Mouse (Mus musculus) neural tube, embryonic 14.5 days (tissue): Measurements from ENCODE around the gene Inhbc. TPM values are rescaled to one million over a fixed set of nuclear protein-coding genes. Genes with fewer than 3 reads are reported as not detected.

Source experiments
- ATAC-seq: fragments of 200-750 bp; cut with Nextera tagmentation; 2 replicates; pipeline ENCODE4 v1.8.0; 2017; ENCODE audit warnings: low read depth, mild to moderate bottlenecking, moderate TSS enrichment, moderate library complexity
- H3K27ac ChIP-seq: fragments of 300-500 bp; sonication (generic); 2 replicates; pipeline ENCODE4 v1.5.1; 2014; ENCODE audit warnings: low read depth, mild to moderate bottlenecking, control low read depth, low read length, moderate library complexity, mixed read lengths
- H3K27me3 ChIP-seq: fragments of 300-500 bp; sonication (generic); 2 replicates; pipeline ENCODE4 v1.6.1; 2014; ENCODE audit warnings: low read length; ENCODE audit not compliant: control insufficient read depth, insufficient read depth
- H3K36me3 ChIP-seq: fragments of 300-500 bp; sonication (generic); 2 replicates; pipeline ENCODE4 v1.6.1; 2014; ENCODE audit warnings: low read length, mixed read lengths; ENCODE audit not compliant: control insufficient read depth, insufficient read depth
- H3K4me1 ChIP-seq: fragments of 300-500 bp; sonication (generic); 2 replicates; pipeline ENCODE4 v1.6.1; 2014; ENCODE audit warnings: low read length; ENCODE audit not compliant: control insufficient read depth, insufficient read depth
- H3K4me2 ChIP-seq: fragments of 300-500 bp; sonication (generic); 2 replicates; pipeline ENCODE4 v1.6.1; 2014; ENCODE audit warnings: mild to moderate bottlenecking, low read depth, low read length, control low read depth
- H3K4me3 ChIP-seq: fragments of 300-500 bp; sonication (generic); 2 replicates; pipeline ENCODE4 v1.5.1; 2014; ENCODE audit warnings: low read depth, low read length, control low read depth, mixed read lengths
- H3K9ac ChIP-seq: fragments of 300-500 bp; sonication (generic); replicated peaks from 2 replicates; pipeline ENCODE4 v1.6.1; 2014; ENCODE audit warnings: low read depth, mild to moderate bottlenecking, control low read depth, low read length, mixed read lengths
- H3K9me3 ChIP-seq: fragments of 300-500 bp; sonication (generic); 2 replicates; pipeline ENCODE4 v1.6.1; 2016; ENCODE audit warnings: low read length; ENCODE audit not compliant: control insufficient read depth
- WGBS: fragments of 180-500 bp; shearing (Covaris S2); extraction: QIAGEN DNeasy Blood & Tissue Kit; methylation state at CpG from one replicate; pipeline ENCODE4 v1.1.7; 2014; 5-methylcytosine and 5-hydroxymethylcytosine counted together
- polyA plus RNA-seq: library from polyadenylated mRNA; unstranded; fragments of >200 nt; fragmentation: Nextera tagmentation; extraction: Ambion mirVana; gene quantifications from 2 replicates; pipeline ENCODE4 v1.2.1, GENCODE M21; 2014

Gene Inhbc
- polyA plus RNA-seq, 1 experiment from 2014 or later: not detected

DNA sequence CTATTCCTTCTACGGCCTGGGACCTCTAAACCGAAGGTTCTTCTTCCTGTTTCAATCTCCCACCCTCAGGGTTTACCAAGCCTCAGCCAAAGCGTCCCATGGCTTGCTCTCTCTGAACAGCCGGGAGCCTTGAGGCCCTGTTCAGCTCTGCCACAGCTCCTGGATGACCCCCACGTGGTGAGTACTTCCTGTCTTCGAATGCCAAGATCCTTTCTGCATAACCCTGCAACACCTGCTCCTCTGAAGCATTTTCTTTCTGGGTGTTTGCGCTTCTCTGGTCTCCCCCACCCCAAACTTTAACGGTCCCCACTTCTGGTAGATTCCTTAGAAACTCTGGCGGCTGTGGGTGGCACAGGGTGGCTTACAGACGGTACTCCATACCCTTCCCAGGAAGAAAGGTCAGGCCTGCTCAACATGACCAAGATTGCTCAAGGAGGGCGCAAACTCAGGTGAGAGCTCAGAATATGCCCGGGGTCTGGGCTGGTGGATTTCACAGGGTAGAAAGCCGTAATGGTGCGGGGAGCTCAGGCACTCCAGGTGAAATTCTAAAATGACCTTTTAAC is 44.7 kb downstream of the Inhbc start:
- H3K9me3 ChIP-seq: no peaks in the 10 kb centered on the region
- peaks cover 26% of the 10 kb centered on the region for H3K27me3 ChIP-seq
- WGBS: 19% methylated on average over 14 of the region's 14 CpGs
- H3K4me1 ChIP-seq: peaks cover 10% of the 10 kb centered on the region; the same call in 1 of the 2 replicates
- H3K4me3 ChIP-seq: peak overlapping the region; percentile 24; the same call in 1 of the 2 replicates
- no peak overlapping the region for H3K27ac ChIP-seq
- no peaks in the 10 kb centered on the region for H3K36me3 ChIP-seq
- ATAC-seq: no peak
- no peak overlapping the region for H3K9ac ChIP-seq
- H3K4me2 ChIP-seq: no peak overlapping the region; the same call in 1 of the 2 replicates

DNA sequence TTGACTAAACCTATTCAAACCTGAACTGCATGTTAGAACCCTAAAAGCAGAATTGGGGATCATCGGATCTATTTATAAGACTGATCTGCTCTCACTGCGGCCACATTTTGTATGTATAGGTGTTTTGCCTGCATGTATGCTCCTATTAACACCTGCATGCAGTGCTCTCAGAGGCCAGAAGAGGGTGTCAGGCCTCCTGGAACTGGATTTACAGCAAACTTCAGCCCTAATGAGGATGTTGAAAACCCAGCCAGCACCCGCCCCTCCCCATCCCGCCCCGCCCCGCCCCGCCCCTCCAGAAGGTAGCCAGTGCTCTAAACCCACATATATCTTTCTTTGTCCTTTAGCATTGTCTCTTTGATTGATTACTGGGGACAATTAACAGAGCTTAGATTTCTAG is 45.7 kb downstream of the Inhbc start:
- no peak overlapping the region for H3K4me3 ChIP-seq
- H3K9me3 ChIP-seq: no peaks in the 10 kb centered on the region
- WGBS: 13% methylated on average over 7 of the region's 7 CpGs
- no peak for ATAC-seq
- H3K4me1 ChIP-seq: peaks cover 10% of the 10 kb centered on the region; the same call in 1 of the 2 replicates
- no peaks in the 10 kb centered on the region for H3K36me3 ChIP-seq
- H3K4me2 ChIP-seq: no peak overlapping the region
- H3K27me3 ChIP-seq: peaks cover 26% of the 10 kb centered on the region
- H3K27ac ChIP-seq: no peak overlapping the region
- H3K9ac ChIP-seq: no peak overlapping the region

DNA sequence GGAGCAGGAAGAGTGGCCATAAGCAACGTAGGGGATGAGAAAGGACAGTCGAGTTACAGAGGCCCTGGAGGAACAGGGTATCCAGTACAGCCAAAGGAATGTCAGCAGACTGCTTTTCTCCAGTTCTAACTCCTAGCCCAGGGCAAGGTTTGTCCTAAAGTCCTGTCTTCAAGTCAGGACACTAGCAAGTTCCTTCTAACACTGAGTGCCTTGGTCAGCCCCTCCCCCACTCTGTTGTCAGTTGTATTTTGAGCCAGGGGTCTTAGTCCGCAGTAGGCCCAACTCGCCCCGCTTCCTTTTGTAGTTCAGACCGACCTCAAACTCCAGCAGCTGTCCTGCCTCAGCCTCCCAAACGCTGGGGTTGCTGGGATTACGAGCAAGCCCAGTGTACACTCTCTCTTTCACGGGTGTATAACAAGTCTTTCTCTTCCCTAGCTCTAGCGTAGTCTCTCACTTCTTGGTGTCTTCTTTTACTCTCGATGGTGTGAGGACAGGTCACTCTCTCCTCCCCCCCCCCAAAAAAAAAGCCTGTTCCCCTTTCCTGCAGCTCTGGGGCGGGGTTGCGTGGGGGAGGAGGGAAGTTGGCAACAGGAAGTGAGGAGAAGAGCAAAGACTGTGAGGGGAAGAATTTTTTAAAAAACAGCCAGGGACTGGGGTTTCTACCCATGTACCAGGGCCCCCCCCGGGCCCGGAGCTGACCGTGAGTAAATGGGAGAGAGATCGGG is 46.9 kb downstream of the Inhbc start:
- Histone ChIP-seq H3K36me3 (no peaks in the 10 kb centered on the region), H3K9ac (no peak overlapping the region), H3K27me3 (peaks cover 26% of the 10 kb centered on the region), H3K4me3 (no peak overlapping the region), H3K4me1 (peaks cover 10% of the 10 kb centered on the region; the same call in 1 of the 2 replicates), H3K27ac (no peak overlapping the region), H3K9me3 (no peaks in the 10 kb centered on the region), H3K4me2 (no peak overlapping the region)
- 78% methylated on average over 17 of the region's 17 CpGs for WGBS
- no peak for ATAC-seq

DNA sequence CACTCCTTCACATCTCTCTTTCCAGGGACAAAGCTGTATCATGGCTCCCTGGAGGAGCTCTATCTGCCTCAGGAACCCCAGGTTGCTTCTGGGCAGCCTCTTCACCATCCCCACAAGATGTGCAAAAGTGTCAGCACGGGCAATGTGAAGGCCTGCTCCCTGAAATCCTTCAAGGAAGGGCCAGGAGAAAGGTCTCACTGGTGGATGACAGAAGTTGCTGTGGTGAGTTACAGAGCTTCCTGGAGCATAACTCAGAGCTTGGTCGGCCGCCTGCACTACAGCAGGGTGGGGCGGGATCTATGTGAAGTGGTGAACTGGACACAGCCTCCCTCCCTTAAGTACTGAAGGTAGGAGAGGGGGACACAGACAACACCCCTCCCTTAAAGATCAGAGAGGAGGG is 47.6 kb downstream of the Inhbc start:
- Histone ChIP-seq H3K9me3 (no peaks in the 10 kb centered on the region), H3K4me3 (no peak overlapping the region), H3K36me3 (no peaks in the 10 kb centered on the region), H3K4me1 (peaks cover 10% of the 10 kb centered on the region; the same call in 1 of the 2 replicates), H3K9ac (no peak overlapping the region), H3K27me3 (peaks cover 26% of the 10 kb centered on the region), H3K4me2 (no peak overlapping the region), H3K27ac (no peak overlapping the region)
- no peak for ATAC-seq
- 82% methylated on average over 4 of the region's 4 CpGs for WGBS

DNA sequence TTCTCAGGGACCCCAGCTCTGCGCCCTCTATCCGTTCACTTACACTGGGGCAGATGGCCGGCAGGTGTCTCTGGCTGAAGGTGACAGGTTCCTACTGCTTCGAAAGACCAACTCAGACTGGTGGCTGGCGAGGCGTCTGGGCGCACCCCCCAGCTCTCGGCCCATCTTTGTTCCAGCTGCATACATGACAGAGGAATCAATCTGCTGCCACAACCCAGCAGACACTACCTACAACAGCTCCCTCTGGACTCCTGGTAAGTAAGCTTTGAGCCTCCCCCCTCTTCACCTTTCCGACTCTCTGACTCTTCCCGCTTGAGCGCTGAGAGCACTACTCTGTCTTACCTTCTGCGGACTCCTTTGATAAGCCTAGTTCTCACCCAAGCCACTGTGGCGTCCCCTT is 48.1 kb downstream of the Inhbc start:
- 74% methylated on average over 13 of the region's 13 CpGs for WGBS
- Histone ChIP-seq H3K27ac (no peak overlapping the region), H3K9ac (no peak overlapping the region), H3K36me3 (no peaks in the 10 kb centered on the region), H3K4me1 (peaks cover 10% of the 10 kb centered on the region; the same call in 1 of the 2 replicates), H3K4me2 (no peak overlapping the region), H3K4me3 (no peak overlapping the region), H3K9me3 (no peaks in the 10 kb centered on the region), H3K27me3 (peaks cover 23% of the 10 kb centered on the region)
- no peak for ATAC-seq

DNA sequence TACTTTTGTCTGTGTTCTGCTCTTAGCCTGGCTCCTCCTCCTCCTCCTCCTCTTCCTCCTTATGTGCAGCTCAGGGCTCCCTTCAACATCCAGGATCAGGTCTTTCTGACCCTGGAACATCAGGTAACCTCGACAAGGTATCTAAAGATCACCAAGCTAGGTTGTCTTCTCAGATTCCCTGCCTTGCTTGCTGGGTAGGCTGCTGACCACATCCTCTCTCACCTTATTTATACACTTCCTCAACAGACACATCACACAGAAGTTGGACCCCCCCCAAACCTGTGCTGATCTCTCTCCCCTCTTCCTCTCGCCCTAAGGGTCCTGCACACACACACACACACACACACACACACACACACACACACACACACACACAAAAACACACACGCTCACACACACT is 48.6 kb downstream of the Inhbc start, which contains the start of gene Arhgap9:
Gene Arhgap9, plus strand, starts transcription at position 344 of the 400 bp plus-strand sequence.
- Histone ChIP-seq H3K4me3 (no peak within 1 kb of the TSS), H3K4me2 (no peak within 1 kb of the TSS), H3K27me3 (peaks cover 20% of the 10 kb centered on the region), H3K27ac (no peak within 1 kb of the TSS), H3K4me1 (peaks cover 7% of the 10 kb centered on the region; the same call in 1 of the 2 replicates), H3K9ac (no peak within 1 kb of the TSS), H3K36me3 (no peaks in the 10 kb centered on the region), H3K9me3 (no peaks in the 10 kb centered on the region)
- no peak for ATAC-seq
- 76% methylated on average over 3 of the region's 3 CpGs for WGBS

DNA sequence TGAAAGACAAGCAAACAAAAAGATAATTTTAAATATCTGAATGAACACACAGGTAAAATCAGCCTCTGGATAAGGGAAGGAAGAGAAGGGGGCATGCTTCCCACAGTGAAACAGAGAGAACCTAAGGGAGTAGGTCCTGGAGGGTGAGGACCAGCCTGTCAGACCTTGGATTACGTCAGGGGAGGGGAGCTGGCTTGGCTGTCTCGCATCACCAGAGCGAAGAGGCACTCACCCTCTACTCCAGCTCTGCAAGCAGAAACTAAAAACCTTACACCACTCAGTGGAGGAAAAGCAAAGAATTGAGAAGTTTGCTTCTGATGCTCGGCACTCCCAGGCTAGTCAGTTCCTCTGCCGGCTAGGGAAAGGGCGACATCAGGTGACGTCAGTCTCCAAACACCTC is 50.3 kb downstream of the Inhbc start:
- Histone ChIP-seq H3K4me1 (no peaks in the 10 kb centered on the region), H3K9me3 (no peaks in the 10 kb centered on the region), H3K9ac (no peak overlapping the region), H3K4me3 (no peak overlapping the region), H3K27me3 (peaks cover 4% of the 10 kb centered on the region), H3K36me3 (no peaks in the 10 kb centered on the region), H3K4me2 (no peak overlapping the region), H3K27ac (no peak overlapping the region)
- no peak for ATAC-seq
- WGBS: 80% methylated on average over 7 of the region's 7 CpGs

DNA sequence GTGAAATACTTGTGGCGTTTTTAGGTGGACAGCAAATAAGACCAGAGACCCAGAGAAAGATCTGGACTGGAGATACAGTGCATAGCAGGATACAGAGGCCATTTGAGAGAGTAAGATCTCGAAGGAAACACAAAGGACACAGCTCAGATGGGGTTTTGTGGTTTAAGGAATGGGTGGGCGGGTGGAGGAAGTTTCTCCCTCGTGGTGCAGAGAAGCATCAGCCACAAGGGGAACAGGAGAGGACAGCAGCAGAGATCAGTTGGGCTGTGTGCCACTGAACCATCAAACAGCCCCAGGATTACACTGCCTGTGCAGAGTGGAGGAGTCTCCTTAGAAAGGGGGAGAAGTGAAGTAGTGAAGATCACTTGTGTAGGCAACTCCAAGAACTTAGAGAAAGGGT is 52.2 kb downstream of the Inhbc start:
- 52% methylated on average over 4 of the region's 4 CpGs for WGBS
- Histone ChIP-seq H3K4me3 (no peak overlapping the region), H3K36me3 (no peaks in the 10 kb centered on the region), H3K27me3 (no peaks in the 10 kb centered on the region), H3K4me1 (no peaks in the 10 kb centered on the region), H3K27ac (no peak overlapping the region), H3K9ac (no peak overlapping the region), H3K9me3 (no peaks in the 10 kb centered on the region), H3K4me2 (no peak overlapping the region)
- no peak for ATAC-seq

DNA sequence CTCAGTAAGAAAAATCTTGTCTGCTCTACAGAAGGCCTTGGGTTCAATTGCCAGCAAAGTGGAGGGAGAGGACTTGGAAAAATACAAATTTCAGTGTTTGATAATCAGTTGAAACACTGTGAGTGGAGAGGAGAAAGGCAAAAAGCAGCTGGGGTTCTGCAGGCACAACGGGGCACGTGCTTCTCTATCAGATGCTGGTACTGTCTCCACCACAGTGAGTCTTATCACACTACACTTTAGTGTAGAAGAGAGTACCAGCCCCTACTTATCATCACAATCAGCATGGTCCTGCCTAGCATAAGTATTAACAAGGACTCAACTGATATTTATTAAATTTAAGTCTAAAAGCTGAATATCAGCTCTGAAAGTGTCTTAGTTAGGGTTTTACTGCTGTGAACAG is 53.0 kb downstream of the Inhbc start:
- no peaks in the 10 kb centered on the region for H3K27me3 ChIP-seq
- WGBS: 80% methylated on average over 2 of the region's 2 CpGs
- H3K36me3 ChIP-seq: no peaks in the 10 kb centered on the region
- H3K4me1 ChIP-seq: no peaks in the 10 kb centered on the region
- no peak overlapping the region for H3K4me2 ChIP-seq
- no peak overlapping the region for H3K27ac ChIP-seq
- H3K9ac ChIP-seq: no peak overlapping the region
- H3K9me3 ChIP-seq: no peaks in the 10 kb centered on the region
- H3K4me3 ChIP-seq: no peak overlapping the region
- ATAC-seq: no peak
